Mouse (Mus musculus) ES-Bruce4 (cell line): Measurements from ENCODE around the gene R3hdm4. TPM values are rescaled to one million over a fixed set of nuclear protein-coding genes. Genes with fewer than 3 reads are reported as not detected.

ENCODE experiments used
- H3K27ac ChIP-seq: 2 replicates; pipeline ENCODE4 v1.5.1; 2012; ENCODE audit warnings: low read length, inconsistent platforms; ENCODE audit not compliant: insufficient read depth
- H3K27me3 ChIP-seq: 2 replicates; pipeline ENCODE4 v1.6.1; 2012; ENCODE audit warnings: mild to moderate bottlenecking, low read length, inconsistent platforms; ENCODE audit not compliant: control insufficient read depth, poor library complexity, insufficient read depth, severe bottlenecking
- H3K36me3 ChIP-seq: 2 replicates; pipeline ENCODE4 v1.6.1; 2012; ENCODE audit warnings: inconsistent platforms, mild to moderate bottlenecking, low read length, moderate library complexity; ENCODE audit not compliant: control insufficient read depth, poor library complexity, insufficient read depth, severe bottlenecking
- H3K4me1 ChIP-seq: one replicate; pipeline ENCODE4 v1.8.1; 2011; ENCODE audit warnings: low read length; ENCODE audit not compliant: control insufficient read depth, insufficient read depth
- H3K4me3 ChIP-seq: 2 replicates; pipeline ENCODE4 v1.5.1; 2011; ENCODE audit warnings: low read depth, mild to moderate bottlenecking, low read length
- H3K9ac ChIP-seq: 2 replicates; pipeline ENCODE4 v1.6.1; 2012; ENCODE audit warnings: low read depth, mild to moderate bottlenecking, inconsistent platforms; ENCODE audit not compliant: poor library complexity, severe bottlenecking
- H3K9me3 ChIP-seq: replicated peaks from 2 replicates; pipeline ENCODE4 v1.6.1; 2012; ENCODE audit warnings: mild to moderate bottlenecking, low read length, inconsistent platforms; ENCODE audit not compliant: control insufficient read depth, poor library complexity, insufficient read depth, severe bottlenecking
- CTCF ChIP-seq: IDR thresholded peaks from one replicate; pipeline ENCODE4 v1.8.1; 2011; ENCODE audit warnings: low read depth, low read length
- EP300 ChIP-seq: IDR thresholded peaks from 2 replicates; pipeline ENCODE4 v1.6.1; 2011; ENCODE audit warnings: low read depth, low read length; ENCODE audit not compliant: insufficient read depth
- POLR2A ChIP-seq: IDR thresholded peaks from one replicate; pipeline ENCODE4 v1.8.1; 2011; ENCODE audit warnings: low read length; ENCODE audit not compliant: insufficient read depth
- polyA plus RNA-seq: library from polyadenylated mRNA; stranded (reverse); fragments of >200 nt; gene quantifications from 2 replicates; pipeline ENCODE4 v1.2.4, GENCODE M21; 2011; ENCODE audit warnings: low read depth; ENCODE audit not compliant: missing spikeins, insufficient read depth, insufficient read length

The R3hdm4 gene
- polyA plus RNA-seq, 1 experiment, result 49.4 TPM

DNA sequence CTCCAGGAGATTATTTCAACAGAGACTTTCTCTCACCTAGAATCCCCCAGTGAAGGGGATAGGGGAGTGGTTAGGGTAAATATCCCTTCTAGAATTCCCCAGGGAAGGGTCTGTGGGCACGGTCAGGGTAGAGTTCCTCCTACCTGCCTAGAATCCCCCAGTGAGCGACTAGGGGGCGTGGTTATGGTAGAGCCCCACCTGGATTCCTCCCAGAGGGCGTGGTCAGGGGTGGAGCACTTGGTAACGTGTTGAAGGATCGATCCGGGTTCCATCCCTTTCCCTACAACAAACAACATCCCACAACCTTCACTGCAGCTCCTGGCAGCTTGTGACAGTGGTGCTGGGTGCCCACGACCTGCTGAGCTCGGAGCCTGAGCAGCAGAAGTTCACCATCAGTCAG lies 40.3 kb downstream of the R3hdm4 start:
- no peaks in the 10 kb centered on the region for H3K27me3 ChIP-seq
- H3K4me3 ChIP-seq, result peak overlapping the region; percentile 68

DNA sequence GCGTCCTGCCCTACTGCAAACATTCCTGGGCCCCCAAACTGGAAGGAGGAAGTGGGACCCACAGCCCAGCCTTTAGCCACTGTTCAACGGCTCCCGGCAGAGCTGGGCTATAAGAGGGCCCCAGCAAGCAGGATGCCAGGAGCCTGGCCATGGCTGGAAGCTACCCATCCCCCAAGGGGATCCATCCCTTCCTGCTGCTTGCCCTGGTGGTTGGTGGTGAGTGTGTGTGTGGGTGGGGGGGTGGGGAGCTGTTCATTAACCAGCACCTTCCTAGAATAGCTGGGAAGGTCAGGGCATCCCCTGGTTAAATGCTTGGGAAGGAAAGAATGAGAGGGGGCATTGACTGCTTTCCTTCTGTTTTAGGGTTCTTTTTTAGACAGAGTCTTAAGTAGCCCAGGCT lies 41.5 kb downstream of the R3hdm4 start:
- H3K27ac ChIP-seq, result no peak overlapping the region
- no peak overlapping the region for H3K4me3 ChIP-seq
- no peaks in the 10 kb centered on the region for H3K9me3 ChIP-seq
- H3K27me3 ChIP-seq, result no peaks in the 10 kb centered on the region
- no peak overlapping the region for H3K9ac ChIP-seq
- no peaks in the 10 kb centered on the region for H3K4me1 ChIP-seq
- TF ChIP-seq EP300, result no peak
- TF ChIP-seq CTCF, result no peak
- TF ChIP-seq POLR2A, result no peak
- no peaks in the 10 kb centered on the region for H3K36me3 ChIP-seq

More for the DNA sequence above, 40.3 kb downstream of the R3hdm4 start:
- Histone ChIP-seq H3K27ac (no peak overlapping the region), H3K4me1 (no peaks in the 10 kb centered on the region), H3K9me3 (no peaks in the 10 kb centered on the region), H3K36me3 (no peaks in the 10 kb centered on the region), H3K9ac (no peak overlapping the region)
- no peak for TF ChIP-seq CTCF
- no peak for TF ChIP-seq POLR2A
- TF ChIP-seq EP300, result no peak

DNA sequence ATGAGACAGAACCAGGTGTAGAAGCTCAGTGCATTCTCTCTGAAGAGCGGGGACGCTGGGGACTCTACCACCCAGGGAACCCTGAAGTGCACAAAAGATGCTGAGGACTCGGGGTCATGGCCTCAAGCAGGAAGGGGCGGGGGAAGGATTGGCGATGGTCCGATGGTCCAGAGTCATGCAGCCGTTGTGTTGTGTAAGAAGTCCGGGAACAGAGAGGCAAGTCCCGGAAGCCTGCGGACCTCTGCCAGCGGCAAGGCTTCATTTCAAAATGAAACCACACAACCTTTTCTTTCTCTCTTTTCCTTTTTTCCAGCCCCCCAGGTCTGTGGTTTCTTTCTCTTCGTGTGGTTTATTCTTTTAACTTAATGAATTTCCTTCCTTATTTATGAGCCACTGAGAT lies 43.3 kb downstream of the R3hdm4 start:
- Histone ChIP-seq H3K9me3 (no peaks in the 10 kb centered on the region), H3K4me1 (peaks cover 2% of the 10 kb centered on the region), H3K27ac (no peak overlapping the region), H3K9ac (no peak overlapping the region), H3K27me3 (no peaks in the 10 kb centered on the region), H3K4me3 (no peak overlapping the region), H3K36me3 (no peaks in the 10 kb centered on the region)
- no peak for TF ChIP-seq POLR2A

- Histone ChIP-seq H3K27me3 (no peaks in the 10 kb centered on the region), H3K9me3 (no peaks in the 10 kb centered on the region), H3K9ac (no peak overlapping the region), H3K4me3 (no peak overlapping the region), H3K4me1 (peaks cover 2% of the 10 kb centered on the region), H3K36me3 (no peaks in the 10 kb centered on the region), H3K27ac (no peak overlapping the region)
- TF ChIP-seq EP300 (no peak), CTCF (no peak), POLR2A (no peak)
Observed at GRCm38 (mm10) chr10:79877174-79877573, 43.8 kb downstream of the R3hdm4 start.

DNA sequence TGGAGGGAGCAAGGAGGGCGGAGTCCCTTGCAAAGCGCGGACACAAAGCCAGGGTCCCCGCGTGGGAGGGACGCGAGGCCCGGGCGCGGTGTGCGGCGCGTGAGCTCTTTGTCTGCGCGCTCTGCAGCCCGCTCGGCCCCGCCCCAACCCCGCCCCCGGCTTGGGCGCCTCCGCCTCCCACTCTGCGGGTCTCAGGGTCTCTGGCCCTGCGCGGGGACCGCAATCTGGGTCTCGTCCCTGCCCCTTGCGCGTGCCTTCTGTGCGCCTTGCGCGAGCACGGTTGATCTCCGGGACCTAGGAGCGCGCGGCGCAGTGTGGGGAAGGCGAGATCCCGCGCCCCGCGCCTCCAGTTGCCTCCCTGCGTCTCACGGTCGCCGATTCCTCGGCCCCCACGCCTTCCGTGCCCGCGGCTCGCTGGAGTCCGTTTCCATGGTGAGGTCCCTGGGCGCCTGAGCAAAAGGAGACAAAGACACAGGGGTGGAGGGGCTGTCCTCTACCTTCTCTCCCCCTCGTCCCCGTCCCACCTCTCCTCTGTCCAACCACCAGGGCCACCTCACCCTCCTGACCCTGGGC lies 46.6 kb downstream of the R3hdm4 start, which contains the start of the genes Prtn3 and Plppr3:
TSS of gene Prtn3 (plus strand) at position 187 of the 573 bp plus-strand sequence.
TSS of gene Plppr3 (minus strand) at position 345 of the 573 bp plus-strand sequence.
- no peaks in the 10 kb centered on the region for H3K36me3 ChIP-seq
- H3K4me3 ChIP-seq, result peak within 1 kb of the TSS; percentile 77
- H3K4me1 ChIP-seq, result peaks cover 2% of the 10 kb centered on the region
- TF ChIP-seq POLR2A, result no peak
- TF ChIP-seq EP300, result no peak
- no peak for TF ChIP-seq CTCF
- no peak within 1 kb of the TSS for H3K27ac ChIP-seq
- H3K9me3 ChIP-seq, result no peaks in the 10 kb centered on the region
- H3K9ac ChIP-seq, result peak within 1 kb of the TSS; percentile 66
- no peaks in the 10 kb centered on the region for H3K27me3 ChIP-seq

DNA sequence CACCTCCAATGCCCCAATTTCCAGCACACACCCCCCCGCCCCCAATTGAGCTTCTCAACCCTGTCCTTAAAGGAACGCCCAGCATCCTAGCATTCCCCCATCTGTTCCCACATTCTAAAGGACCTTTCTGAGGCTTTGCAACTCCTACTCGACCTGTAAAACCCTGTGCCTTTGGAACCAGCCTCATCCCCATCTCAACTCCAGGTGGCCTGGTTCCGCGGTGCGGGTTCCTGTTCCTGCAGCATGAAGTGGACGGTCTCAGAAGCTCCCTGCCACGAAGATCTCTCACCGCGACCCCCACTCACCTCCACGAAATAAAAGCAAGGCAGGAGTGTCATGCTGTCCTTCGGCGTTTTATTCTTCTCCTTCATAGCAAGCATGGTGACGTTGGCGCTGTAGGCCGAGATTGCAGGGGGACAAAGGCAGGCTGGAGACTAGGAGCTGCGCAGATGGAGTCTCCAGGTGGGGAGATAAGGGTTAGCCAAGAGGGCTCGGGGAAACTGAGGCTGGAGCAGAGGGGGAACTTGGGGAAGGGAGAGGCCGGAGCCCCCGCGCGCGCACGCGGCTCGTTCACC lies 47.2 kb downstream of the R3hdm4 start:
- no peak overlapping the region for H3K27ac ChIP-seq
- no peaks in the 10 kb centered on the region for H3K9me3 ChIP-seq
- no peaks in the 10 kb centered on the region for H3K36me3 ChIP-seq
- no peaks in the 10 kb centered on the region for H3K27me3 ChIP-seq
- H3K9ac ChIP-seq, result peak overlapping the region; percentile 66
- H3K4me3 ChIP-seq, result peak overlapping the region; percentile 77
- TF ChIP-seq POLR2A, result no peak
- no peak for TF ChIP-seq CTCF
- no peak for TF ChIP-seq EP300
- H3K4me1 ChIP-seq, result peaks cover 2% of the 10 kb centered on the region
